Mouse (Mus musculus) gonadal fat pad, adult 2 months (tissue): Measurements from ENCODE around the gene Selenbp2. TPM values are rescaled to one million over a fixed set of nuclear protein-coding genes. Genes with fewer than 3 reads are reported as not detected.
"Not testable (repeated sequence)": the region's sequence is repeated elsewhere in the genome, so short reads cannot be mapped to it uniquely, and the experiment has no call there.

ENCODE experiments used
- DNase-seq: peaks from one replicate; pipeline ENCODE4 v3.0.0-alpha.2; 2012; ENCODE audit warnings: low read depth
- polyA plus RNA-seq: library from polyadenylated mRNA; depleted of rRNA; stranded (reverse); fragments of >200 nt; gene quantifications from 2 replicates; pipeline ENCODE4 v1.2.3, GENCODE M21; 2012; rRNA removed

Gene Selenbp2
- 6.3 and 6.4 TPM in 2 replicates for polyA plus RNA-seq

GRCm38 (mm10) chr3:94693329-94693825, at the start of gene Selenbp2:
Gene Selenbp2 (plus strand): TSS chr3:94693556.
- DNase-seq: no peak

- no peak for DNase-seq
Observed at GRCm38 (mm10) chr3:94648755-94649590, 44.4 kb upstream of the Selenbp2 start.

GRCm38 (mm10) chr3:94650409-94650808, 42.9 kb upstream of the Selenbp2 start:
- DNase-seq: peak; percentile 13

- DNase-seq: not testable (repeated sequence)
Observed at GRCm38 (mm10) chr3:94653967-94654366, 39.4 kb upstream of the Selenbp2 start.

- not testable (repeated sequence) for DNase-seq
Observed at GRCm38 (mm10) chr3:94657852-94658739, 35.3 kb upstream of the Selenbp2 start.

GRCm38 (mm10) chr3:94658740-94659095, 34.6 kb upstream of the Selenbp2 start, which contains the start of gene Tuft1:
Gene Tuft1 (minus strand): TSS chr3:94658872.
- DNase-seq: not testable (repeated sequence)

GRCm38 (mm10) chr3:94659142-94659748, 34.1 kb upstream of the Selenbp2 start:
- peak; percentile 54 for DNase-seq

- DNase-seq: not testable (repeated sequence)
Observed at GRCm38 (mm10) chr3:94660841-94661240, 32.5 kb upstream of the Selenbp2 start.

GRCm38 (mm10) chr3:94665060-94665802, 28.1 kb upstream of the Selenbp2 start:
- DNase-seq: not testable (repeated sequence)

- DNase-seq: not testable (repeated sequence)
Observed at GRCm38 (mm10) chr3:94665896-94666295, 27.5 kb upstream of the Selenbp2 start.

GRCm38 (mm10) chr3:94675101-94675500, 18.3 kb upstream of the Selenbp2 start:
- not testable (repeated sequence) for DNase-seq

GRCm38 (mm10) chr3:94679351-94679841, 14.0 kb upstream of the Selenbp2 start:
- DNase-seq: no peak

- DNase-seq: not testable (repeated sequence)
Observed at GRCm38 (mm10) chr3:94680032-94680431, 13.3 kb upstream of the Selenbp2 start.

GRCm38 (mm10) chr3:94680783-94681182, 12.6 kb upstream of the Selenbp2 start:
- no peak for DNase-seq

- DNase-seq: no peak
Observed at GRCm38 (mm10) chr3:94683646-94684045, 9.7 kb upstream of the Selenbp2 start.

GRCm38 (mm10) chr3:94685989-94686772, 7.2 kb upstream of the Selenbp2 start:
- not testable (repeated sequence) for DNase-seq

GRCm38 (mm10) chr3:94688698-94689097, 4.7 kb upstream of the Selenbp2 start:
- DNase-seq: not testable (repeated sequence)

- DNase-seq: not testable (repeated sequence)
Observed at GRCm38 (mm10) chr3:94689195-94689594, 4.2 kb upstream of the Selenbp2 start.

GRCm38 (mm10) chr3:94690162-94690561, 3.2 kb upstream of the Selenbp2 start:
- not testable (repeated sequence) for DNase-seq
